Mouse (Mus musculus): ENCODE measurements at regions not wholly inside any gene's neighbourhood (a gene's known extent, or its start where the extent isn't known, plus 50 kb on each side); places are given as distances from the start of the nearest gene placed in this dataset.

DNA sequence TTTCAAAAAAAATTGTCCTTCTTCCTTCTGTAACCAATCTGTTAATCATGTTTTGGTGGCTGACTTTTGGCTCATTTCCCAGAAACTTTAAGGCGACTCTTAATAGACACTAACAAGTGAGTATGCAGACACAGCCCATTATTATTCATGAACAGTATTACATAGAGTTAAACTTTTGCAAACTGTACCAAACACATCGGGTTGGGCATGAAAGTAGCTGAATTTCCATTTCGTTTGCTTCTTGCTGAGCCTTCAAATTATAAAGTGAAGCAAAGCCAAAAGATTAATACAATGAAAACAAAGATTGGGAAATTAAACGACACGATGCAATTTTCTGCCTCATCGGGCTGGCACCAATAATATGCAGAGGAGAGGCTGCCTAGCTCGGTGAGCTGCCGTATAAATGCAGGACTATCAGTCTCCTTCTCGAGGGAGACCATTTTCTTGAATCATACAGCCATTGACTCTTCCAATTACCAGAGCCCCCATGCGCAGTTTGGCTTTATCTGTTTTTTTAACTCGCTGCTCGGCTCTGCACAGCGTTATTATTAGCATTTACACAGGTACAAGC lies 311.8 kb downstream of the Hace1 start:
- WGBS (ENCODE audit: insufficient replicate concordance), result 69% methylated on average over 13 of the region's 13 CpGs
- no peak overlapping the region for H3K4me2 ChIP-seq
- no peaks in the 10 kb centered on the region for H3K4me1 ChIP-seq (replicated peaks)
- H3K27me3 ChIP-seq, result no peaks in the 10 kb centered on the region
- ATAC-seq (ENCODE audit: low read depth), result no peak
- no peak for DNase-seq
- no peak overlapping the region for H3K27ac ChIP-seq
- no peak overlapping the region for H3K9ac ChIP-seq
- H3K36me3 ChIP-seq, result no peaks in the 10 kb centered on the region
- H3K9me3 ChIP-seq (replicated peaks), result no peaks in the 10 kb centered on the region
- no peak overlapping the region for H3K4me3 ChIP-seq (replicated peaks)

DNA sequence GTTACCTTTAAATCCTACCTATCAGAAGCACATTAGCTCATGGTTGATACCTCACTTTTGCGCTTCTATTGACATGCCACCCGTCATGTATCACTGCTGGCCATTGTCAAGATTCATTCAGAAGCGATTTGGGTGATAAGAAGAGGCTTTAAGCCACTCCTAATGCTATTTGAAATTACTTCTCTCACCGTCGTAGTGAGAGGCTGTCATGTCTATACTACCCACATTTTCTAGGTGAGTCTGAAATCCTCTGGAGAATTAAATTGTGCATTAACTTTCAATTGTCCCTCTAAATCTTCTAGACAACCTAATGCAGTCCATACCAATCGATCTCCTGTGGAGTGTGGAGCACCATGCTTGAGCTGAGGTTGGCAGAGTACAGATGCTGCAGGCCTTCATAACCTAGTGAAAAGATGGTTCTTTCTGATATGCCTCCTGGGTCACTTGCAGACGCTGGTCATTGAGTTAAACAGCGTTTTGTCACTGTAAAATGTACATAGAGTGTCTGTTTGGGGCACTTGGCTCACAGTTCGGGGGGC lies 312.5 kb downstream of the Hace1 start:
- Histone ChIP-seq H3K4me2 (no peak overlapping the region), H3K27ac (no peak overlapping the region), H3K9ac (no peak overlapping the region), H3K4me1 (replicated peaks) (no peaks in the 10 kb centered on the region), H3K36me3 (no peaks in the 10 kb centered on the region), H3K27me3 (no peaks in the 10 kb centered on the region), H3K4me3 (replicated peaks) (no peak overlapping the region), H3K9me3 (replicated peaks) (no peaks in the 10 kb centered on the region)
- 66% methylated on average over 9 of the region's 9 CpGs for WGBS (ENCODE audit: insufficient replicate concordance)
- DNase-seq, result no peak
- no peak for ATAC-seq (ENCODE audit: low read depth)

DNA sequence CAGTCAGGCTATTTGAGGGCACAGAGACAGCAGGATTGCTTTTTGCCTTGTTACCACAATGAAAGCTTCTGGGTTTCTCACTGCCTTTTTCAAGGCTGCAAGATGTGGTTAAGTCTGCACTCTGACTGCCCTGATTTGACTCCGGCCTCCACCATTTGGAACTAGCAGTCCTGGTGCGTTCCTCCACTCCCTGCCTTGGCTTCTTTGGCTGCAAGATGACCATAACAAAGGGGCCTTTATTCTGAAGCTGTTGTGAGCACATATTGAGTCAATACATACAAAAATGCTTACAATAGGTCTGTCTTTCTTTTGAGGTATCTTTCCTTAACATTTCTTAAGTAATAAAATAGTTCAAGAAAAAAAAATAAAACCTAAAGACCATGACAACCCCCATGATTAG lies 314.8 kb downstream of the Hace1 start:
- WGBS (ENCODE audit: insufficient replicate concordance), result 64% methylated on average over 2 of the region's 2 CpGs
- DNase-seq, result no peak

DNA sequence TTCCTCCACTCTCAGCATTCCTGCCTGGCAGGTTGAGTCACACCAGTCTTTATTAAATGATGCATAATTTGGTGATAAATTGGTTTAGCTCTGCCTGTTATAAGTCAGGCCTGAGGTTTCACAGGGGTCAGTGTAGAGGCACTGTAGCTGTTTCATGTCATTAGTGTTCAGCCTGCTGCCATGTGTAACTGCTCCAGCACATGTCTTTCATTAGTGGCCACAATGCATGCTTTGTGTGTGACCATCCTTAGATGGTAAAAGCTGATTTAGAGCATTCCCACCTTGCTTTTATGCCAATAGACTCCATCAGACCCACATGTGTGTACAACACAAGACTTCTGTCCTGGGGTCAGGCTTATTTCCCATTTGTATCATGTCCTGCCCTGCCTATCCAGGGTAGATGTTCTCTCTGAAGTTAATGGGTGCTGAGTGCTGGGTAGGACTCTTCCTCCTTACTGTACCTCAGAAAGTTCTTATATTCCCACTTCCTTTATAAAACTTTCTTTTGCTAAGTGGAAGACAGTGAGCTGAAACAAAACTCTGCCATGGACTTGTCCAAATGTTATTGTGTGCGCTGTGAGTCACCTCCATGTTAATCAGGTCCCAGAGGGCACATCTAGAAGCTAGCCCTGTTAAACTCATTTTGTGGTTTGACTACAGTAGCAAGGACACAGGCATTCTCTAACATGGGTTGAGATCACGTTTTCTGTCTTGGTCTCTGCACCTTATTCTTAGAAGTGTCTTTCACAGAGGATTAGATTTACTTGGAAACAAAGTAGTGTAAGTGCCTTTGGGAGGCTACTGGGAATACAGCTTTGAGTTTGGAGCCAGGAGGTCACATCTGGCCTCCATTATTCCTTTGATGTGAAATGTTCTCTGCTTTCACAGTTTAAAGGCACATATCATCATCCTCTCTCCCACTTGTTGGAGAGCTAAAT lies 316.5 kb downstream of the Hace1 start:
- no peak for ATAC-seq (ENCODE audit: low read depth)
- H3K4me3 ChIP-seq (replicated peaks), result no peak overlapping the region
- no peak for DNase-seq

More for the DNA sequence above, 314.8 kb downstream of the Hace1 start:
- Histone ChIP-seq H3K9ac (no peak overlapping the region), H3K4me3 (replicated peaks) (no peak overlapping the region), H3K27me3 (no peaks in the 10 kb centered on the region), H3K36me3 (no peaks in the 10 kb centered on the region), H3K4me2 (no peak overlapping the region), H3K4me1 (replicated peaks) (no peaks in the 10 kb centered on the region), H3K9me3 (replicated peaks) (no peaks in the 10 kb centered on the region), H3K27ac (no peak overlapping the region)
- no peak for ATAC-seq (ENCODE audit: low read depth)

DNA sequence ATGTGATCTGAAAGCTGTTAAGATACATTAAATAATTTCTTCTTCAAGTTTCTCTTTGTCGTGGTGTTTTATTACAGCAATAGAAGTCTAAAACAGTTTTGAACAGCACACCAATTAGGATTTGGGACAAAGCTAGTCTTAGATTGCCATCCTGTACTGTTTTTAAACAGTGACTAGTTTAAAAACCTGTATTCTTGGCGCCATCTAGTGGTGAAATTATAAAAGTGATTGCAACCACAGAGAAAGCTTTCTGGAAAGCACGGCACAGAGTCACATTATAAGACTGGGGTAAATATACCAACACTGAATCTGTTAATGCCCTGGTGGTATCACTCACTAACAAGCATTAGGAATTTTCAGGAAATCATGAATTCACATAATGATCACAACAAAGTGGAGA lies 339.3 kb downstream of the Hace1 start:
- no peak overlapping the region for H3K4me3 ChIP-seq (replicated peaks)
- DNase-seq (no peak), ATAC-seq (ENCODE audit: low read depth) (no peak)
- no peak overlapping the region for H3K27ac ChIP-seq
- H3K27me3 ChIP-seq, result no peaks in the 10 kb centered on the region
- H3K9ac ChIP-seq, result no peak overlapping the region
- H3K4me1 ChIP-seq (replicated peaks), result no peaks in the 10 kb centered on the region
- H3K4me2 ChIP-seq, result no peak overlapping the region
- no peaks in the 10 kb centered on the region for H3K9me3 ChIP-seq (replicated peaks)
- 24% methylated on average over 3 of the region's 3 CpGs for WGBS (ENCODE audit: insufficient replicate concordance)
- H3K36me3 ChIP-seq, result no peaks in the 10 kb centered on the region

More for the DNA sequence above, 316.5 kb downstream of the Hace1 start:
- no peaks in the 10 kb centered on the region for H3K27me3 ChIP-seq
- no peaks in the 10 kb centered on the region for H3K4me1 ChIP-seq (replicated peaks)
- no peak overlapping the region for H3K4me2 ChIP-seq
- no peaks in the 10 kb centered on the region for H3K9me3 ChIP-seq (replicated peaks)
- H3K27ac ChIP-seq, result no peak overlapping the region
- no peaks in the 10 kb centered on the region for H3K36me3 ChIP-seq
- WGBS (ENCODE audit: insufficient replicate concordance), result 46% methylated on average over 2 of the region's 2 CpGs
- H3K9ac ChIP-seq, result no peak overlapping the region

GRCm38 (mm10) chr10:45925746-45926145 lies 348.1 kb downstream of the Hace1 start:
- ATAC-seq (ENCODE audit: low read depth) (no peak), DNase-seq (no peak)
- no peak overlapping the region for H3K4me3 ChIP-seq (replicated peaks)
- no peaks in the 10 kb centered on the region for H3K27me3 ChIP-seq
- no peaks in the 10 kb centered on the region for H3K36me3 ChIP-seq
- no peaks in the 10 kb centered on the region for H3K9me3 ChIP-seq (replicated peaks)
- no peak overlapping the region for H3K9ac ChIP-seq
- H3K4me1 ChIP-seq (replicated peaks), result no peaks in the 10 kb centered on the region
- no peak overlapping the region for H3K4me2 ChIP-seq
- WGBS (ENCODE audit: insufficient replicate concordance), result 28% methylated on average over 1 of the region's 1 CpGs
- no peak overlapping the region for H3K27ac ChIP-seq

GRCm38 (mm10) chr10:45933631-45934310 lies 356.1 kb downstream of the Hace1 start:
- Histone ChIP-seq H3K27ac (no peak overlapping the region), H3K27me3 (no peaks in the 10 kb centered on the region), H3K4me2 (no peak overlapping the region), H3K9me3 (replicated peaks) (no peaks in the 10 kb centered on the region), H3K9ac (no peak overlapping the region), H3K4me3 (replicated peaks) (no peak overlapping the region), H3K36me3 (no peaks in the 10 kb centered on the region), H3K4me1 (replicated peaks) (no peaks in the 10 kb centered on the region)
- 75% methylated on average over 4 of the region's 4 CpGs for WGBS (ENCODE audit: insufficient replicate concordance)
- DNase-seq, result no peak
- no peak for ATAC-seq (ENCODE audit: low read depth)

DNA sequence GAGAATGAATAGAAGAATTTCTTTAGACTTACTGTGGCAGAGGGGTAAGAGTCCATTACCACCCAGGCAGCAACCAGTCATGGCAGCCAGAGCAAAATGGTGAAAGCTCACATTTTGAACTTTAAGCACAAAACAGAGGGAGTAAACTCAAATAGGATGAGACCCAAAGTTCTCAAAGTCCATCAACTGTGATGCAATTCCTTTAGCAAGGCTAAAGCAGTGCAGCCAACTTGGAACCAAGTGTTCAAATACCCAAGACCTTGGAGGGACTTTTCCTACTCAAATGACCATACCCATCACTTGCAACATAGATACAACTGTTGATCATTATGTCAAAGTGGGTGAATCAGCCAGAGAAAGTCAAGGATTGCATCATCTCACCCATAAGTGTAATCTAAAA lies 380.1 kb downstream of the Hace1 start:
- Histone ChIP-seq H3K4me1 (replicated peaks) (no peaks in the 10 kb centered on the region), H3K27me3 (no peaks in the 10 kb centered on the region)

DNA sequence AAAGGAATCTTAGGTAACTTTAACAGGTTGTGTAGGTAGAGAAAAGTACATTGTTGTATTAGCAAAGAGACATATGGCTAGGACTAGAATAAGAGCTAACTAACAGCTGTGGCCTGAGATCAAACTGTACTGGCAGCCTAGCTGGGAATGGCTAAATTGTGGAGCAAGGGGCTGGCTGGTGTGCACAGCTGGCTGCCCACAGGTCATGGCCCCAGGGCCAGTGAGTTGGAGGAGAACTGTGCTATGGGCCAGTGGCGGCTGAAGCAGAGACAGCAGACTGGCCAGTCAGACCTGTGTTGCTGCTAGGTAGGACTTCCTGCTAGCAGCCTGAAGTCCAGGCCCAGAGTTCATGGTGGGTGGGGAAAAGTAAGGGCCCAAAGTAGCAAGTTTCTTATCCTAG lies 394.6 kb downstream of the Hace1 start:
- Histone ChIP-seq H3K27me3 (no peaks in the 10 kb centered on the region), H3K36me3 (no peaks in the 10 kb centered on the region), H3K4me3 (replicated peaks) (no peak overlapping the region), H3K9me3 (replicated peaks) (no peaks in the 10 kb centered on the region), H3K27ac (no peak overlapping the region), H3K4me2 (no peak overlapping the region), H3K4me1 (replicated peaks) (no peaks in the 10 kb centered on the region), H3K9ac (no peak overlapping the region)
- ATAC-seq (ENCODE audit: low read depth), result no peak
- no peak for DNase-seq
- WGBS (ENCODE audit: insufficient replicate concordance), result 65% methylated on average over 1 of the region's 1 CpGs

More for the DNA sequence above, 380.1 kb downstream of the Hace1 start:
- no peak overlapping the region for H3K27ac ChIP-seq
- H3K36me3 ChIP-seq, result no peaks in the 10 kb centered on the region
- ATAC-seq (ENCODE audit: low read depth) (no peak), DNase-seq (no peak)
- H3K9me3 ChIP-seq (replicated peaks), result no peaks in the 10 kb centered on the region
- no peak overlapping the region for H3K4me3 ChIP-seq (replicated peaks)
- no peak overlapping the region for H3K4me2 ChIP-seq
- H3K9ac ChIP-seq, result no peak overlapping the region

- H3K9ac ChIP-seq, result no peak overlapping the region
- H3K4me2 ChIP-seq, result no peak overlapping the region
- ATAC-seq (ENCODE audit: low read depth), result no peak
- no peak overlapping the region for H3K27ac ChIP-seq
- WGBS (ENCODE audit: insufficient replicate concordance), result 71% methylated on average over 4 of the region's 4 CpGs
- H3K27me3 ChIP-seq, result no peaks in the 10 kb centered on the region
- no peak for DNase-seq
- H3K9me3 ChIP-seq (replicated peaks), result no peaks in the 10 kb centered on the region
- H3K36me3 ChIP-seq, result no peaks in the 10 kb centered on the region
- H3K4me3 ChIP-seq (replicated peaks), result no peak overlapping the region
- H3K4me1 ChIP-seq (replicated peaks), result no peaks in the 10 kb centered on the region
These were observed 405.2 kb downstream of the Hace1 start for GRCm38 (mm10) chr10:45982731-45983274.

DNA sequence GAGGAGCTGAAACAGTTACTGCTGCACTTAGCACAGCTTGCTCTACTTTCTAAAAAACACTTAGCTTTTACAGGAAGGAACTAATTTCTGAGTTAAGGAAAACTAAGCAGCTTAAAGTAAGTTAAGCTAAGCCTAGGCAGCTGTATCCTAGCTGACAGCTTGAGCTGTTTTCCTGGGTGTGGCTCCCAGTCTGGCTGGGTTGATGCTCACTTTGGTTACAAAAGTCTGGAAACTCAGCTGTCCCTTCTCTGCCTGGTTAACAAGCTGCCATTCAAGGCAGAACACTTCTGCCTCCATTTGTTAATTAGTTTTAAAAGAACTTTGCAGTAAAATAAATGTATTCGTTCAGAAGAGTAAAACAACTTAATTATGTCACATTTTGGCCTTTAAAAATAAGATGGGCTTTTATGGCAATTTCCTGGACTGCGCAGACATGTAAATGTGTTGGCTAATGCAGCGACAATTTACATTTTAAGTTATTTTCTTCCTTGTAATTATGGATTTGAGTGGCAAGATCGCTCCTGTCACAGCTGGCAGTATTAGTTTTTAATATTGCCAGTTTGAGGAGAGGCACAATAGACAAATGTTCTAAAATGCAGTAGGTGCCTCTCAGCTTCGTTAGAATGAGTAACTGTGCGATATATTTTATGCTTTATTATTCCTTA lies 406.2 kb downstream of the Hace1 start:
- no peaks in the 10 kb centered on the region for H3K36me3 ChIP-seq
- H3K4me1 ChIP-seq (replicated peaks), result no peaks in the 10 kb centered on the region
- no peak overlapping the region for H3K9ac ChIP-seq
- DNase-seq, result no peak
- no peaks in the 10 kb centered on the region for H3K27me3 ChIP-seq
- H3K27ac ChIP-seq, result no peak overlapping the region
- WGBS (ENCODE audit: insufficient replicate concordance), result 63% methylated on average over 6 of the region's 6 CpGs
- H3K4me2 ChIP-seq, result no peak overlapping the region
- ATAC-seq (ENCODE audit: low read depth), result no peak
- no peaks in the 10 kb centered on the region for H3K9me3 ChIP-seq (replicated peaks)
- H3K4me3 ChIP-seq (replicated peaks), result no peak overlapping the region

Data from liver, embryonic 13.5 days (tissue).